In genomic region chr4:56373746-56374145, GRCm38 (mm10) we compare ENCODE assay signal across 16 mouse cellular contexts.
"Had no signal": no experiment of that assay in that cellular context is flagged by ENCODE, and none has a peak within 500 bp of the region (broad histone marks: within the 10 kb centered on the region; RNA-seq: fewer than 3 reads in every experiment).

No protein-coding gene starts in this region.

- DNase-seq: kidney, adult 9 months; kidney, postnatal 14 days; kidney, postnatal 4 days; liver; lung, adult 18-20 months; midbrain, embryonic 14.5 days; retina, postnatal 1 day; right cerebral cortex, postnatal 4 days had no signal

- H3K4me1 ChIP-seq: limb, embryonic 13.5 days; liver, embryonic 12.5 days; liver, embryonic 15.5 days; megakaryocyte, embryonic 14.5 days; midbrain, embryonic 10.5 days; neural tube, embryonic 13.5 days had no signal

- H3K27ac ChIP-seq: limb, embryonic 10.5 days; limb, embryonic 13.5 days; liver, embryonic 12.5 days; liver, embryonic 15.5 days; macrophage; midbrain, embryonic 10.5 days; neural tube, embryonic 13.5 days had no signal

- H3K4me3 ChIP-seq: limb, embryonic 10.5 days; limb, embryonic 13.5 days; liver, embryonic 12.5 days; liver, embryonic 15.5 days; megakaryocyte, embryonic 14.5 days; midbrain, embryonic 10.5 days; neural tube, embryonic 13.5 days had no signal
